Mouse (Mus musculus) spleen, postnatal 10 days (tissue): ENCODE measurements around the gene Pmm1.
"Not testable (repeated sequence)": the region's sequence is repeated elsewhere in the genome, so short reads cannot be mapped to it uniquely, and the experiment has no call there.

ENCODE experiments used
- DNase-seq, 2 experiments: peaks; one replicate each; pipeline ENCODE4 v3.0.0; 2021 to 2022; ENCODE audit warnings: low spot score in 2 of 2

Gene Pmm1

DNA sequence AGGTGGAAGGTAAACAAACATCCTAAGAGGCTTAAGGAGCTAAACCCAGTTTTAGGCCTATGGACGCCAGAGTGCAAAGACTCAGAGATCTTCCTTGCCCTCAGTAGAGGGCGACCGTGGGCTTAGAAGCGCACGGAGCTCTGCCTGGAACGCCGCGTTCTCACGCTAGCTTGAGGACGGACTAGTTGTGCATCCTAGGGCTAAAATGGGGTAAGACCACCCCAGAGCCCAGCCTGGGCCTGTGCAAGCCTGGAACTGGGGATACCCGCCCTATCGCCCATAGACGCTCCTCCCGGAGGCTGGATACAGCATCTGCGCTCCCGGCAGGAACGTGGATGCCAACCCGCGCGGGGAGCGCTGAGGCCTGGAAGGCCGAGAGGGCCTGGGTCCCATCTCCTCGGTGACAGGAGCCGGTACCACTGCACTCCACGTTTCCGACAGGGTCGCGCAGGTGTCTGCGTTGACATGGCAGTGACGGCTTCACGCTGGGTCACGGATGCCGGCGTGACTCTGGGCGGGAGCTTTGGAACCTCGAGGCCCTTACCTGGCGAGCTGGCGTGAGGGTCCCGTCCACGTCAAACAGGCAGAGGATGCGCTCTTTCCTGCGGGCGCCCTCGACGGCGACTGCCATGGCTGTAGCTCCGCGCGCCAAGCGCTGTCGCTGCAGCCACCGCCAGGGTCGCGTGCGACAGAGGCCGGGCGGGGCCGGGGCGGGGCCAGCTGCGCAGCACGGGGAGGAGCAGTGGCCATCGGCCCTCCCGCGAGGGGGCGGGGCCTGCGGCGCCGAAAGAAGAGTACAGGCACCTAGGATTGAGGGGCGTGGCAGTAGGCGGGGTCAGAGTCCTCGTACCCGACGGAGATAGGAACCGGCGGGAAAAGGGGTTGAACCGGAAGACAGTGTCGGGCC lies at the start of gene Pmm1:
Pmm1 (minus strand) TSS at position 760 of the 907 bp plus-strand sequence.
- peak; percentile 98 to 100 for DNase-seq

- no peak for DNase-seq
These were observed 43.5 kb upstream of the Pmm1 start for GRCm38 (mm10) chr15:82004257-82004656.

- DNase-seq: no peak
These were observed 33.3 kb upstream of the Pmm1 start for GRCm38 (mm10) chr15:81993992-81994391.

DNA sequence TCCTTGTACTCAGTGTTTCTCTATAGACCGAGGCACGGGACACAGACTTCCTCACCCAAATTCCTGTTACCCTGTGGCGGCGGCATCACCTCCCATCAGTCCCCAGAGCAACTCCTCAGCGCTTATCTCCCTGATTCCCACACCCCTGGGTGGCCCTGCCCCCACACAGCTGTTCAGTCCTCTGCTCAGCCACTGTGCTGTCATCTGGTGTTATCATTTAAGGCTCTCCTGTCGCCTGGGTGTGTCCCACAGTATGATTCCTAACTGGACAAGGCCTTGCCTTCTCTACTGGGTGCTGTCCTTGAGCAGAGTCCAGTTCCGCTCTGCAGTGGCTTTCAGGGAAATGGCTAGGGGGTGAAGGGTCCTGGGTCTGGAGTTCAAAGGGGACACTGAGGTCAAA lies 29.8 kb upstream of the Pmm1 start:
- DNase-seq: peak; percentile 46 to 74

DNA sequence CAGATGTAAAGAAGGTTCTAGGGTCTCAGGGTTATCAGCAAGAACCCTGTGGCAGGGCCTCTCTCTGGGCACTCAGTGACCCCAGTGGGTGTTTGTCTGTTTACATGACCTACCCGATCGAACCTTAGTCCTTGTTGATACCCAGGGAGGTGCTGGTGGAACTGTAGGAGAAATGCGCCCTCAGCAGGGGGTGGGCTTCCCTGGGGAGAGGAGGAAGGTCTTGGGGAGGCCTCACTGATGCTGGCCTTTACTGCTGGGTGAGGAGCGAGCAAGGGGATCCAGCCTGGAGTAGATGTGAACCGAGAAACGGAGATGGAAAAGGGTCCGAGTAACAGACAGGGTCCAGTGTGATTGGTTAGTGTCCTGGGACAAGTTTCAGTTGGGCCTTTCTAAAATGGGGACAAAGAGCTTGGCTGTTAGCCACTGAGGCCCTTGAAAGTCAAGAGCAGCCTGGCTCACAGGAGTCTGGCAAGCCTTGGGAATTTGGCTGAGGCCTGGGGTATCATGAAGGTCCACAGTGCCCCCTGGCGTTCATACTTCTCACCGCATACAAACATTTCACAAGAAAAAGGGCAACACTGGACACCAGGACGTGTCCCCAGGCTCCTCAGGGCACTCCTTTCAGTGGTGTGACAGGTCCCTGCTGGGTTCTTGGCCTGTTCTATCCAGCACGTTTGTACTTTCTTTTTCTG lies 28.8 kb upstream of the Pmm1 start:
- peak; percentile 78 to 89 for DNase-seq

DNA sequence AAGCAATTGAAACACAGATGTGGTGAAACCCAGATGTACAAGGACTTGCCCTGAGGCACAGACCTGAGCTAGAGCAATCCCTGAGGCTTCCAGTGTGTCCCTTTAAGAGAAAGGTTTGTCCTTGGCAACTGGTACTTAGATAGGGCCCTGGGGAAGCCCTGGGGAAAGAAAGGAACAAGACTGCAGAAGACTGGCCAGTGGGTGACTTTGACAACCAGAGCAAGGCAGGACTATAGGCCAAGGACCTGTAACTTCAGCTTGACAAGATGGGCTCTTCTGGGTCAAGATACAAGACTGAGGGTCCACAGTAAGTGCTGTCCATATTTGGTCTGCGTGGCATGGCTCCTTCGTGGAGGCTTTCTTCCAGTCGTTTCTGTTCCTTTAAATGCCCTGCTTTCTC lies 26.9 kb upstream of the Pmm1 start, which contains the start of gene Xrcc6:
Xrcc6 (plus strand) TSS at position 190 of the 400 bp plus-strand sequence.
- no peak for DNase-seq

DNA sequence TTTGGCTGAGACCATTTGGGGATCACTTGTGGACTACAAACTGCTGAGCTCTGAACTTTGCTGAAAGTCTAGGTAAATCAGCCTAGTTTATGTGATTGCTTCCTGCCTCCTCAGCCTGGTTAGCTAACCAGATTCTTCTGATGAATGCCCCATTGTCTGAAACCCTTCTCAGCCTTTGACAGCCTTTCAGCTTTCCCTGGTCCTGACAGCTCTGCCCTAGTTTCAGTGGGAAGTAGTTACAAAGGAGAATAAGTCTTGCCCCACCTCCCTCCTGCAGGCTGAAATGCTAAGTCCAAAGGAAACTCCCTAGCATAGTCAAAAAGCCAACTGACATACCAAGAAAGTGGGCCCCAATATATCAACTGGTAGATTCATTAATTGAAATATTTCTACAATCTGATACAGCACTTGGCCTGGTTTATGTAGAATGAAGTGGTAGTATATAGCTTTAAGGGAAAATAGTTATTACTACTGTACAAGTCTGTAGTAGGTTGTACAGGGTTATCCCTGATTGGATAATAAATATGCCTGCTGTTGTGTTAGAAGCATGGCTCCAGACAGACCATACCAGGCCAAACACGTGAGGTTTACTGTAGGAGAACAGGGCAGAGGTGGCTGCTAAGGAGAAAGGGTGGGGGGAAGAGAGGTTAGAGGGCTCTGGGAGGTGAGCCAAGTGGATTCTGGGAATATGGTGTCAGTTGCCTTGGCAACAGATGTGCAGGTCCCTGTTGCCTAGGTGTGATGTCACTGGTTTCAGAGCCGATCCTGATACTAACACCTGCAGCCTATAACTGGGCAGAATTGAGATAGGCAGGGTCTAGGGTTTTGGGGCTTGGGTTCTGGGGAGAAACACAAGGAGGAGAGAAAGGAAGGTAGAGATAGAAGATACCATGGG lies 24.8 kb upstream of the Pmm1 start:
- DNase-seq: no peak

GRCm38 (mm10) chr15:81982173-81982572 lies 21.4 kb upstream of the Pmm1 start:
- no peak for DNase-seq

DNA sequence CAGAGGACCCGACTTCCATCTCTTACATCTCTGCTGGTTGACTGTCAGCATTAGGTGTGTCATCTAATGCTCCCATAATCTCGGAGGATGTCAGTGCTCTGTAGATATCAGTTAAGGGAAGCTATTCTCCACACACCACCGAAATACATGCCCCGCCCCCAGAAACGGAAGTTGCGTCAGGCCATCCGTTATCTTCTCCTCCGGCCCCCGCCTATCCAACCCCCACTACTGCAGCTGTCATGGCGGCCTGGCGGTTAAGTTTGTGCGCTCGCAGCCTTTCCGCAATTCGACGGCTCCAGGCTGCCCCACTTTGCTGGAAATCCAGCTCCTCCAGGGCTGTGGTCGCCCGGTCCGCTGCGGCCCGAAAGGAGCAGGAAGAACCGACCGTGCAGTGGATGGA lies 19.6 kb upstream of the Pmm1 start, which contains the start of gene 1700029P11Rik:
1700029P11Rik (plus strand) TSS at position 220 of the 400 bp plus-strand sequence.
- DNase-seq: no peak

GRCm38 (mm10) chr15:81975156-81975555 lies 14.4 kb upstream of the Pmm1 start:
- not testable (repeated sequence) for DNase-seq

GRCm38 (mm10) chr15:81970498-81970897 lies 9.8 kb upstream of the Pmm1 start:
- not testable (repeated sequence) for DNase-seq

DNA sequence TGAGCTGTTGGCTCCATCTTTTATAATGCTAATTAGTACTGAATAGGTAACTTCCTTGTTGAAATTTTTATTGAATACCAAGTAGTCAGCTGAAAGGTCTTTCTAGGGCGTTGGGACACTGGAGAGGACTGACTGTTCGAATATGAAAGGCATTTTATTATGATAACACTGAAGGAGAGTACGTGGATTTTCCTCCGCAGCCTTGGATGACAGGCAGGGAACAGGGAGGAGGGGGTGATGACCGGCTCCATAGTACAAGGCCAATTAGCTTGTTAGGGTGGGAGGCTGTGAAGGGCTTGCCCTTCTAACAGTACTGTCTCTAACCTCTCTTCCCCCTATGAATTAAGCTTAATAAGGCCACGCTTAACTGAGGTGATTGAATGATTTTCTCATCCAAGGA lies 8.9 kb upstream of the Pmm1 start:
- not testable (repeated sequence) for DNase-seq

DNA sequence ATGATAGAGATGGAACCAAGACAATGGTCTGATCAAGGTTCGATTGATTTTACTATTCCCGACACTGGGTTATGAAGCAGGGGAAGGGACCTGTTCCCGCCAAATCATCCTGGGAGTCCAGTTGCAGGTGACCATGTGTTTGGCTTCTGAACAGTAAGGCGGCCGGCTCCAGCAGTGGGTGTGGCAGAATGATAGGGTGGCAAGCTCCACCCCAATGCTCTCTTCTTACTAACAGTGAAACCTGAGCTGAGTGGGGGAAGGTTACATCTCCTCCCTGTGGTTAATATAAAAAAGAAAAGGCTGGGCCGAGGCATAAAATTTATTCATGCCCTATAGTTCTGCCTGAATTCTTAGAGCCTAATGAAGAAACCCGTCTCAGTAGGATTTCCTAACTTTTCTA lies 8.4 kb upstream of the Pmm1 start:
- no peak for DNase-seq

GRCm38 (mm10) chr15:81968447-81968846 lies 7.7 kb upstream of the Pmm1 start:
- no peak for DNase-seq

DNA sequence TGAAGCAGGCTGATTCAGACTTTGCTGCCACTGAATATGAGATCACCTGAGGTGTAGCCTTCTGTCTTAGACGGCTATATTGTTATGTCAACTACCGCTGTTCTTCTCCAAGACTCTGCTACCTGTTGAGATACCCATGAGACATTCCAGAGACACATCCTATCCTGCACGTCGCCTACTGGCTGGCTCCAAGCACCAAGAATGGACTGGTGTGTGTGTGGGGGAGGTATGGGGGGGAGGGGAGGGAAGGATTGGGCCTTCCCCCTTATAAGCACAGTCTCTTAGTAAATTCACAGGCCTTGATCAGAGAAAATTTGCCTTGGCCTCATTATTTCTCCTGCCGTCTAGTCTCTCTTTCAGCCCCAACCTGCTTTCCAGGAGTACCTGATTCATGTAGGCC lies 7.1 kb upstream of the Pmm1 start:
- DNase-seq: no peak

DNA sequence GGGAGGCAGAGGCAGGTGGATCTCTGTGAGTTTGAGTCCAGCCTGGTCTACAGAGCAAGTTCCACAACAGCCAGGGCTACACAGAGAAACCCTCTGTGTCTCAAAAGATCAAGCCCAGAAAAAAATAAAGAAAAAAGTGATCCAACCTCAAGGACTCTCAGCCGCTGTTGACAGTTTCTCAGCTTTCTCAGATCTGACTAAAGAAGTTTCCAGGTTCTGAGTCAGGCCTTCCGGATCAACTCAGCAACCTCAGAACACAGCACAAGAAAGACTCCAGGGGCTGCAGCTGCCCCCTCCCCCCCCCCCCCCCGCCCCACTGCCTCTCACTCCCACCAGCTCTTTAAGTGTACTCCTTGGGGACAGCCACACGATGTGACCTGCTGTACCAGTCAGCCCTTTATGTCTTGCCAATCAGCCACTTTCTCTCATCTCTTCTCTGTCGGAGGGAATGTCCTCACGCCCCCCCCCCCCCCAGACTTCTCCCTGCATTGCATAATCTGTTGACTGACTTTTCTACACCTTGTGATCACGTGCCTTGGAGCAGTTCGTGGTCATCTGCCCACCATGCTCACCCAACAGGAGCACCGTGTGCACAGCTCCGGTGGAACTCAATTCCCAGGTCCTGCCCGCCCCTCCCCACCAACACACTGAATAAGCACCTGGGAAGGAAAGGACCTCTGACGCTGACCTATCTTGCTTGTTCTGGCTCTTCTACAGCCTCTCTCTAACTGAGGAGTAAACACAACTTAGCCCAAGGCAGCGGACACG lies 5.5 kb upstream of the Pmm1 start:
- DNase-seq: no peak

DNA sequence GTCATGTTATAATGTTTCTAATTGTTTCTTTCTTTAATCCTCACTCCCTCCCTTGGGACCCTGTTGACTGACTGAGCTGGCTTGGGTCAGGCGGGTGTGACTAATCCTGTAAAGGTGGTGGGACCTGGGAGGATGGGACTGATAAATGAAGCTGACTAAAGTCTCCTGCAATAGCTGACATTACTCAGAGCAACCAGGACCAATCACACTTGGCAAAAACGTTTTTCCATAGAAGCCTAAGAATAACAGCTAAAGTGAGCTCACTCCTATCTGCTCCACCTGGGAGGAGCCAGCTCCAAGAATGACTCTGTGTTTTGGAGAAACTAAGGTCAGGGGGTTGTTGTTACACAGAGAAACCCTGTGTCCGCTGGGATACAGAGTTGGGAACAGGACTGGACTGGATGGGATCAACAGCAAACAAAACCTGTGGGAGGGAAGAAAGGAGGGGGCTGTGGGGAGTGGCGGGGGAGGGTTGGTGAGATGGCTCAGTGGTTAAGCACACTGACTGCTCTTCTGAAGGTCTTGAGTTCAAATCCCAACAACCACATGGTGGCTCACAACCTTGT lies 4.3 kb upstream of the Pmm1 start:
- no peak for DNase-seq

DNA sequence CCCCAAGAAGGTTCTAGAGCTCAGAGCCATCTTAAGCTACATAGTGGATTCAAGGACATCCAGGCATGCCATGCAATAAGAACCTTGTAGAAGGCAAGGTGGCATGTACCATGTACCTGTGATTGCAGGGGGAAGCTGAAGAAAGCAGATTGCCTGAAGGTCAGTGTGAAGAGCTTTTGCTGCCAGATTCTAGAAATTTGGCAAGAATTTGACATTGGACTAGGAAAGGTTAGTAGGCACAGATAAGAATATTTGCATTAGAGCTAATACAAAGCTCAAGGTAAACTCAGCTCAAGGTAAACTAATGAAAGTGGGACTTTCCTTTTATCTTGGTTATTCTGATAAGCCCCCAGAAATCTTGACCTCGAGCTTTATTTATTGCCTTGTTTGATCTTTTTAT lies 3.5 kb upstream of the Pmm1 start:
- DNase-seq: no peak

DNA sequence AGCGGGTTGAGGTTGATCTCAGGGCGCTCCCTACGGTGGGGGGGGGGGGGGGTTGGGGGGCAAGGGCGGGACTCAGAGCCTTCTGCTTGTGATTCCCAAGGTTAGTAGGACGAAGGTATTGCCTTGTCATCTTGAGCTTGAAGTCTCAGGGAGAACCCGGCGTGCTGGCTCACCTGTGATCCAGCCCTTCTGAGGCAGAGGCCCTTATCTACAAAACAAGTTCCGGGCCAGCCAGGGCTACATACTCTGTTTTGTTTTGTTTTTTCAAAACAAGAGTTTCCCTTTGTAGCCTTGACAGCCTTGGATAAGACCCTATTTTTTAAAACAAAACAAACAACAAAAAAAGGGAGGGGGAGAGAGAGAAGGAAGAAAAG lies 335 bp upstream of the Pmm1 start:
- no peak for DNase-seq

DNA sequence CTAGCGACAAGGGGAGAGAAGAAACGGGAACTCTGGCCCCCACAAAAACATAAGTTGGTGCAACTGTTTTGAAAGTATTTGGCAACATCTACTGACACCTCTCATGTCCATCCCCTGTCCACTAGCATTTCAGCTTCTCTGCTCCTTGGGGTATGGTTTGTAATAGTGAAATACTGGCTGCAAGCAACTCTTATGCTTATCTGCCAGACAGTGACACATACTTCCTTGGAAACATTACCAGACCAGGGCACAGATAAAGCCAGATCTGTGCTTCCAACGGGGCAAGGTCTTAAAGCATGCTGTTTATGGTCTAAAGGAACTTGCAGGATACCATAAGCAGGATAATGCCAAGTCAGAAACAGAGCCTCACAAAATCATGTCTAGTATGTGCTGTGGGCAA lies 1.8 kb downstream of the Pmm1 start:
- DNase-seq: no peak

DNA sequence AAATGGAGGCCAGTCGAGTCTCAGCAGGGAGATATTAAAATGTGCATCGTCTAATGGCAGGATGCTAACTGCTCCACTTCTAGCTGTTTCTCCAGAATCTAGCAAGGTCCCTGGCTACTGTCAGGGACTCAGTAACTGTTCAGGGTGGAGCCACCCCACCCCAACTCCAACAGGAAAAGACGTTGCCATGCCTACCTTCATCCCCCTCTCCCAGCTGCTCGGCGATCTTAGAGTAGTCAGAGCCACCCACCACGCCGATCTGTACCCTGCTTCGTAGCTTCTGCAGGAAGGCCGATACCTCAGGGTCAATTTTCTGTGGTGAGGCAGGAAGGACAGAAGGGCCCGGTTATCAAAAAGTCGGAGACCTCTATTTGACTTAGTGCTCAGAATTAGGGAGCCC lies 3.1 kb downstream of the Pmm1 start:
- DNase-seq: no peak
